Mouse (Mus musculus) hindlimb bud, embryonic 11.5 days (tissue): ENCODE measurements around the gene Zfp704.

Experiments used
- DNase-seq: peaks from one replicate; pipeline ENCODE4 v3.0.0-alpha.2; 2012; ENCODE audit warnings: low read depth, low spot score; ENCODE audit errors: extremely low spot score

Gene Zfp704

DNA sequence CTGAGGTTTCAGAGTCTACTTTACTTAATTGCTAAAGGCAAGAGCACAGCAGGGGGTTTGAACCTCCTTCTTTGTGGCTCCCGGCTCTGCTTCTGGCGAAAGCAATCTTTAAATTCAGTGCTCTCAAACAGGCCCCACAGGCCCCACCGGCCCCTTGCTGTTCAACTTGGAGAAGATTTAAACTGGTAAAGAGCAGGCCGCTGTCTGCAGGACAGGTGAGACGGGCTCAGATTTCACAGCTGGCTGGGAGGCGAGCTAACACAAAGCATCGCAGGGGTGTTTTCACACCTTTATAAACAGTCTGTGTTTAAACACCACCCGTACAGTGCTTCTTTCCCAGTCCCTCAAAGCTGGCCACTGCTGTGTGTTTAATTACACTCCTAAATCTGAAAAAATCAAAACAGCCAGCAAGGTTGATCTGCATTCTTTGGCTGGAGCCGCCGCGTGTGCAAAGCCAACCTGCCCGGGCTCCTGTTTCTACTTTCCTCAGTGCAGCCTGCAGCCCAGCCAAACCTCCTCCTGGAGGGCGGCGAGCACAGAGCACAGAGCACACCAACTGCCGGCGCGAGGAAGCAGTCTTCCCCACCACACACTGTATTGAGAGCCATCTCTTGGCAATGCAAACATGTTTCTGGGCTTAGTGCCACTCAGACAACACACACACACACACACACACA is 89.7 kb downstream of the Zfp704 start:
- DNase-seq, result no peak

DNA sequence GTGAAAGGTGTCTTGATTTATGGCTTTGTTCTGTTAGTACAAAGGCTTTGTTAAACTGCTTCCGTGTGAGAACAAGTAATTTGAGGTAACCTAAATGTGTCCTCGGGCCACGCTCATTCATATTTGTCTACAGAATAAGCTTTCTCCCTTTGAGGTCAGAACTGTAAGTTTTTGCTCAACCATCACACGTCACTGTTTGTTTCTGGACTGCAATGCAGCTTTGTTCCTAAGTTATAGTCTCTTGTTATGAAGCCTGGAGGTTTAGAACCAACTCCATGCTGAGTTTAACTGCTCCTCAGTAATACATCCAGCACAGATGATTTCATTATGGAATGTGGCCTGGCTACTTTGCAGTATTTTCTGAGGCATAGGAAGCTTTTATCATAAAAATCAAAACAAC is 90.4 kb downstream of the Zfp704 start:
- no peak for DNase-seq

DNA sequence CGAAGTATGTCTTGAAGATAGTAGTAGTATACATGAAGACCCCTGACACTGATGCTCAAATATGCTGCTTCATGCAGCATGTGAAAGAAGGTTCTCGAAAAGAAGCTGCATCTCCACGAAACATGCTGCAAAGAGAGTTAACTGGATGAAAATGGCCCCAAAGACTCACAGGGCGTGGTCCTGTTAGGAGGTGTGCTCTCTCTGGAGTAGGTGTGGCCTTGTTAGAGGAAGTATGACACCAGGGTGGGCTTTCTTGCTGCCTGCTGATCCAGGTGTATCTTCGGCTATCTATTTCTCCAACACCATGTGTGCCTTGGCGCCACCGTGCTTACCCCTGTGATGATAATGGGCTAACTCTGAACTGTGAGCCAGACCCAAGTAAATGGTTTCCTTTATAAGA is 90.9 kb downstream of the Zfp704 start:
- DNase-seq, result no peak

DNA sequence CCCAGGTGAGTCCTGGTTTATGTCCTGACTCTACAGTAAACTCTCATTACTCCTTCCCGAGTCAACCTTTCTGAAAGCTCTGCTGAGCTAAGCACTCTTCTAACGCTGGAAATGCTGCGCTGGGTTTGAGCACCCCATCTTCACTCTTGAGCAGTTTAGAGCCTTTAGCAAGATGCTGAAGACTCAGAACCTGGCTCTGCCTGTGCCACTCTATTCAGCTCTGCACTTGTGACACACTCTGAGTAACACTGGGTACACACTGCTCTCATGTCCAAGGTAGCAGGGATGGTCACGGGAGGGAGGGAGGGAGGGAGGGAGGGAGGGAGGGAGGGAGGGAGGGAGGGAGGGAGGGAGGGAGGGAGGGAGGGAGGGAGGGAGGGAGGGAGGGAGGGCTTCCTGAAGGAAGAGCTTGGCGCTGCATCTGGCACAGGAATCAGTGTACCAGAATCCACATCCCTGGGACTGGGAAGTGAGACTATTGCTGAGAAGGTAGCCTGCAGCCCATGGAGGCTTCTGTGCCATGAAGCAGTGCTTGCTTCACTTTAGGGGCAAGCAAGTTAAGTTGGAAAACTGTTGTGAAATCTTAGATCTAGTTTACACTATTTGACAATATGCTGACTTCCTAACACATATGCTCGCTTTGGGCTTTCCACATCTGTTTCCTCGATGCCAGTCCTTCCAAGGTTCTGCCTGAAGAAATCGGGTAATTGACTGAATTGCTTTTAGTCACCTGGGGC is 93.6 kb downstream of the Zfp704 start:
- no peak for DNase-seq

DNA sequence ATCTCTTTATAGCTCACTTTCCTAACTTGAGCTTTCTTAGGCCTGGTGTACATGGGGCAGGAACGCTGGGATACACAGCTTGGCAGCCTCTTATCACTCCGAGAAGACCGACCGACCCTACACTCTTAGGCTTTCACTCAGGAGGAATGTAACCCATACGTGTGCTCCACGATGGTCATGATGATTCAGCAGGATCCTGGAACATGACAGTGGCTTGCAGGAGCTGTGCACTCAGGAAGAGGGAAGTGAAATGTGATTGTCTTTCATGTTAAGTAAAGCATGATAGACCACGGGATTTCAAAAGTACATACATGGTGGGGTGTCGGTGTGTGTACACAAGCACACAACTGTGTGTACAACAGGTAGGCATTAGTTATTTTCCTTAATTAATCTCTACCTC is 94.4 kb downstream of the Zfp704 start:
- no peak for DNase-seq

DNA sequence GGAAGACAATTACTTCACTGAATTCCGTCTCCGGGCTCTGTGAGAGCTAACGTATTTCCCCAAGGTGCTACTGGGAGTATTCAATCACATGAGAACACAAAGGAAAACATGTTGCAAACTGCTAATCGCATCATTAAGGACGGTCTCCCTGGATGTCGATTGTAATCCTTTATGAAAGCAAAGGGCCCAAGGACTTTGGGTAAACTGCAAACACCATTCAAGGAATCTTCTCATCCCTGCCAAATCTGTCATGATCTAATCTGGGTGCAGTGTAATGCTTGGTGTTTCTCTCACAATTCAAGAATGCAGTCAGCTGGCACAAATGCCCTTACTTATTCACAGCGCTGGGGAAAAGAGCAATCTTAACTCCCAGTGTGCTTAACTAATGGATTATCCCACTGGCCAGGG is 96.2 kb downstream of the Zfp704 start:
- no peak for DNase-seq

DNA sequence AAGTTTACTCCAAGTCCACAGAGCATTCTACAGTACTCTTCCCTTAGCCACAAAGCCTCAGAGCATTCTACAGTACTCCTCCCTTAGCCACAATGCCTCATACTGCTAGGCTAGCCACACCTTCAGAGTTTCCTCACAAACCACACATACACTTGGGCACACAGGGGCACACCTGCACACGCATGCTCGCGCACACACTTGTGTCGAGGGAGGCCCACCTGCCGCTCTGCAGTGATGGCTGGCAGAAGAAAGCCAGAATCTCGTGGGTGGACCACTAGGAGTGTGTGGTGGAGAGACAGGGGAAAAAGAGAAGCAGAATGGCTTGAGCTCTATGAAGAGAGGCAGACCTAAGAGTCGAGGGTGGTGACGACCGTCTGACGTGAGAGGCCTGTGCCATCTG is 97.7 kb downstream of the Zfp704 start:
- DNase-seq, result no peak

DNA sequence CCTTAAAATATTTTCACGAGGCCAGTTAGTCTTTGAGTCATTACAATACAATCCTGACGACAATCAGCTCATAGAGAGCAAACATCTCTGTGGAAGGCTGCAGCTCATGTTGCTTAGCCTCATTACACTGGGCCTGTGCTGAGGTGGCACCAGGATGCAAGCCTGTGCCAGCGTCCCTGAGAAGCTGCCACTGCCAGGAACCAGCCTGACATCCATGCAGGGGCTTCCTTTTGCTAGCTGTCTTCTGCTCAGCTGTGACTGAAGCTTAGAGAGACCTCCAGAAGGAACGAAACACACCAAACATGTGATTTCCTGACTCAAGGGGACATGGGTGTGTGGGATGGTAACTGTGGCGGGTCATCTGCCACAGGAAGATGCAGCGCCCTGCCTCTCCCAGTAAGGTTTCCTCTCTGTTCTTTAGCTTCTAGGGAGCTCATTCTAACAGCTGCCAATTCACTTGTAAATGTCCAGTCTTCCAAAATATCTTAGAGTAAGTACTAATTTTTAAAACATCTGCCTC is 104.1 kb downstream of the Zfp704 start:
- no peak for DNase-seq

DNA sequence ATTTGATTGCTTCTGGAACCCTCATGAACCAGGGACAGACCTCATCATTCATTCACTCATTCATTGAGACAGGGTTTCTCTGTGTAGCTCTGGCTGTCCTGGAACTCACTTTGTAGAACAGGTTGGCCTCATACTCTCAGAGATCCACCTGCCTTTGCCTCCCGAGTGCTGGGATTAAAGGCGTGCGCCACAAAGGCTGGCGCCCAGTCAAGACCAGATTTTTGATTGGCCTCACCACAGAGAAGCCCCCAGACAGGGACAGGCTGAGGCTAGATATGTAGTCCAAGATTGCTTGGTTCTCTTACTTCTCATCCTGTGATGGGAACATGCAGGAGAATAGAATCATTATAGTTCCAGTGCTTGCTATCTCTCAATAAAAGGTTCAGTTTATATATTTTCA is 105.5 kb downstream of the Zfp704 start:
- DNase-seq, result no peak

DNA sequence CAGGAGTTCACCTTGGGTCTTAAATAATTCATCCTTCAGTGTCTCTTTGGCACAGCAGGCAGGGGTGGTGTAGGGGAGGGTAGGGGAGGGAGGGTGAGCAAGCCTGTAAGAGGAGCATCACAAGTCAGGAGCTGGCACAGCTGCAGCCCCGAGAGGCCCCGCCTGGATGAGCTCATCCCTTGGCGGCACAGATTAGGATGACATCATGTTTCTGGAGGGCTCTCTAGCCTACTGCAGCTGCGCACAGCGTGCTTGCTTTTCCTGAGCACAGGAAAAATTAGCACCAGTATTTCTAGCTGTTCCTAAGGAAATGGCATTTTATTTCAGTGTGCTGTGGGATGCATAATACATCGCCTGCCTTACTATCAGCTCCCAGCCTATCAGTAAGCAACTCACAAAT is 109.2 kb downstream of the Zfp704 start:
- DNase-seq, result no peak

DNA sequence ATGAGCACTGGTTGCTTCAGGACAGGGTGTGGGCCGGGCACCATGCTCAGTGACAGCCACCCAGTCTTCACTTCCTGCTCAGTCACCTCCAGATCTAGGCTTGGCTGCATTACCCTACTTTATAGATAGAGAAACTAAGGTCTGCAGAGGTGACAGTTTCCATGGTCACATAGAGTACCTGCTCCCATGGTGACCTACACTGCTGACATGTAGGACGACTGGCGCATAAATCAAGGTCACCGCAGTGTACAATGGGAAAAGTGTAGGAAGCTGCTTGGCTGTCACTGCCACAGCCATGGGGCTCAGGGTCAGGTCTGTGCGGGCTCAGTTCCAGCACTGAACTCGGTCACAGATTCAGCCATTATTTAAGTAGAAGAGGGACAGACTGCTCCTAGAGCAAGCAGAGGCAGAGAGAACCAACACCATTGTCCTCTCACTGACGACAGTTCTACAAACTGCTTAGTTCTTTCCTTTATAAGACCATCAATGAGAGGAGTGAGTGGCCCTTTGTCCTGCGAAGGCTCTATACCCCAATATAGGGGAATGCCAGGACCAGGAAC is 109.8 kb downstream of the Zfp704 start:
- DNase-seq, result no peak

DNA sequence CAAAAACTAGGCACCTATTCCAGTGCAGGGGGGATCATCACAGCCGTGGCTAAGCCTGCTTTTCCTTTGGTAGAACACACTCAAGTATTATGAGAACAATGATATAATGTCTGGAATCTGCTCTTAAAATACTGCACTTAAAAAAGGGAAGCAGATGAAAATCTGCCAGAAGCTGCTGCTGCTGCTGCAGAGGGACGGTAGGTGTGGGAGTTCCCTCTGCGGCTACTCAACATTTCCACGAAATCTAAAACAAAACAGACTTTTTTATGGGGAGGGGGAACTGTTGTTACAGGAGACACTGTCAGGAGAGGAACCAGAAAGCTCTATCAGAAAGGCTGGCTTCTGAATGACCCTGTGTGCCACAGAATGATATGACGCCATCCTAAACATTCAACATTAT is 110.4 kb downstream of the Zfp704 start:
- DNase-seq, result no peak

DNA sequence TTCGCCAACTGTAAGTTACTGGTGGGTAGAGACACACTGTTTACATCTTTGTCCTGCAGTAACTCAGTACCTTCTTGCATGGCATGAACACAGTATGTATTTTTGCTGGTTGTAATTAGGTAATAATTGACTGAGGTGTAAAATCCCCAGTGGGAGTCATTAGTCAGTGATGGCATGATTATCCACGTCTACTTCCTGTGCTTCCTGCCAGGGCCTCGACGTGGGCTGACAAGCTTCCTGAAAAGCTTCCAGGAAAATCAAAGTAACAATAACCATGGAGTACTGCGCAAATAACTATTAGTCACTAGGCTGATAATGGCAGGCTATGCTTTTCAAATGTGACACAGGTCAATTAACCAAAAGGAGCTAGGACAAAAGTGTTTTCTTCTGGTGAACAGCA is 112.6 kb downstream of the Zfp704 start:
- no peak for DNase-seq

DNA sequence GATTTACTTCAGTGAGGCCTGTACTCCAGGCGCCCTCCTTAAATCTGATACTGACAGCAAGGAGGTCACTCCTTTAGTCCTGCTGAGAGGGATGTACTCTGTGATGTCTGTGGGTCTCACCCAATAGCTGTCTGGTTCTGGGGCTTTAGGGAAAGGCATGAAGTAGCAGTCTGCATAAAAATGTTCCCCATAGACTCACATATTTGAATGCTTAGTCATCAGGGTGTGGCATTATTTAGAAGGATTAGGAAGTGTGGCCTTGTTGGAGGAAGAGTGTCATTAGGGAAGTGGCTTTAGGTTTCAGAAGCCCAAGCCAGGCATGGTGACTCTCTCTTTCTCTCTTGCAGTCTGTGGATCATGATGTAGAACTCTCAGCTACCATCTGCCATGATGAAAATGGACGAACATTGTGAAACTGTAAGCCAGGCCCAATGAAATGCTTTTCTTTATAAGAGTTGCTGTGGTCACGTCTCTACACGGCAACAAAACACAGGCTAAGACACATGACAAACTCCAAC is 118.1 kb downstream of the Zfp704 start:
- no peak for DNase-seq

DNA sequence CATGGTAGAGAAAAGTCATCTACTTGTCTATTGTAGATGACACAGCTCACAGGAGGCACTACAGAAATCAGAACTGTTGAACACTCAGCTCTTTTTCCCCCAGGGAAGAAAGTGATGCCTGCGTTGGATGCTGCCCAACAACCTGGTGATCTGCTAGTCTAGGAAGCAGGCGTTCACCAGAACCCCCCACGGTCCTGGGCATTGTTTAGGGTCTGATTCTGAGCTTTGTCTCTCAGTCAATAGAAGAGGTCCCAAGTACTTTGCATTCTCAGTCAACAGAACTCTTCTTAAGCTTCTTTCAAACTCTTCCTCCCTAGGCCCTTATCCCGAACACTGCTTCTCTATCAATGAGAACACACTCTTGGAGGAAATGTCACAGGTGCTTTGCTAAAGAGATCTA is 122.2 kb downstream of the Zfp704 start:
- DNase-seq, result no peak

DNA sequence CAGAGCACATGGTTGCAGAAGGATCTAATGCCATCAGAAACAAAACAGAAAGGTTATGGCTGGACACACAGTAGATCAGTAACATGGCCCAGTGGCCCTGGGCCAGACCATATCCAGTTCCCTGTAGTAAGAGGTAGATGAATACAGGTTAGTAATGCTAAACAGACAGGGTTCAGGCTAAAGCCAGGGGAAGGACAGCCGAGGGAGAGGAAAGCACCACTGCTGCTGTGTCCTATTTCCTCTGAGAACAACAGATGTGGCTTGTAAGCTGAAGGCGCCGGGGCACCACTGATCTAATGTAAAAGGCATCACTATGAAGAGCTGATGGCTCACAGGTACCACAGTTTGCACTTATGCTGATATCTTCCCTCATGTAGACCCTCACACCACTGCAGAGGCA is 124.4 kb downstream of the Zfp704 start:
- no peak for DNase-seq

DNA sequence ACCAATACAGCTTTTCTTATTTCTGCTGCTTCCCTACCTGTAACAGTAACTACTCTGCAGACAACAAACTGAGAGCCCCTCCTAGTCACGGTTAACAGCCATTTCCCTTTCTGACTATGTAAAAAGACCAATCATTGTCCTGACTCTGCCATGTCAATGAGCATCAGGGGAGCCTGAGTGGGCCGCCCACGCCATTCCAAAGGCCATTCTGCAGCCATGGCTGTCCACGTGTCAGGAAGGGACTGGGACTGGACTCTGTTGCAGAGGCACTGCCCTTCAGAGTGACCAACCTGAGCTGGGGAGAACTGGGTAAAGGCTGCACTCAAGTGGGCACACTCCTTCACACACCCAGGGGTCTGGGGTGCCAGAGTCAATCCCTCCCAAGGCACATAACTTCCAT is 127.9 kb downstream of the Zfp704 start:
- no peak for DNase-seq

DNA sequence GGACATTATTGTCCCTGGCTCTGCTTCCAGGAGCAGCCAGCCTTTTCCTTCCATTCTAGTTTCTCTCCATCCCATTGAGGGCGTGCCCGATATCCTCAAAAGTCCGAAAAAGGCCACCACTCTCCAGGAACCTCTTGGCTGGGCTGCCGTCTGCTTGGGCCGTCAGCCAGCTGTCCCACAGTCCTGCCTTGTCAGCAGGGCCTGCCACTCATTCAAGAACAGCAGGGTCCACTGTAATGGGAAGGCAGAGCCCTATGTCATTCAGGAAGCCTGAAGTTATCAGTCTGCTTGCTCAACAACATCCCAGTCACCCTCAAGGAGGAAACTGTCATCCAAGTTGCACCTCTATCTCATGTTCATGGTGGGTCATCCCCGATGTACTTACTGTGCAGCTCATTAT is 128.5 kb downstream of the Zfp704 start:
- DNase-seq, result no peak

DNA sequence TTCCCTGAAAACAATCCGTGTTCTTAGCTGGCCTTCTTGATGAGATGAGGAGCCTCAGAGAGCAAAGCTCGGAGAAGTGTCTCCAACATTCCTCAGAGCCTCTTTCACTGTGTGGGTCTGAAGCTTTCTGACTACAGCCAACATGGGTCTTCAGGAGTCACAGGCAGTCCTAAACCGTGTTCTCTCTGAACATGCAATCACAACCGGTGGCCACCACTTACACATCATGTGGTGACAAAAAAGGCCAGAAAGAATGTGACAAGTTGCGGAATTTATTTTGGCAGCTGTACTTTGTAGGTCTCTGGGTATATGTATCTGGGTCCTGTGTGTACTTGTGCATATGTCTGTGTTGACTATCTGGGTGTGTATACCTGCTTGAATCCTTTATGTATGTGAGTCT is 128.9 kb downstream of the Zfp704 start:
- no peak for DNase-seq

DNA sequence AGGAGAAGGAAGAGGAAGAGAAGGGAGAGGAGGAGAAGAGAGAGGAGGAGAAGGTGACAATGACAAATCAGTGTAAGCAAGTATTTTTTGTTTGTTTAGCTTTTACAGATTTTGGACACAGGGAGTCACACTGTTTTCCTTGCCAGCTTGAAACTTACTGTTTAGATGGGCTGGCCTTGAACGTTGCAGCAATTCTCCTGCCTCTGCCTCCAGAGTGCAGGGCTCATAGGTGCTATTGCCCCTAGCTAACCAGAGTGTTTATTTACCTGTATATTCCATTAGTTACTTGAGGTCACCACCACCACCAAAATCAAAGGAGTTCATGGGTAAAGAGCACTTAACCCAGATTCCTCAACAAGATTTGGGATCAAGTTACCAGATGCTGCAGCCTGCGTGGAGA is 132.5 kb downstream of the Zfp704 start:
- DNase-seq, result no peak

DNA sequence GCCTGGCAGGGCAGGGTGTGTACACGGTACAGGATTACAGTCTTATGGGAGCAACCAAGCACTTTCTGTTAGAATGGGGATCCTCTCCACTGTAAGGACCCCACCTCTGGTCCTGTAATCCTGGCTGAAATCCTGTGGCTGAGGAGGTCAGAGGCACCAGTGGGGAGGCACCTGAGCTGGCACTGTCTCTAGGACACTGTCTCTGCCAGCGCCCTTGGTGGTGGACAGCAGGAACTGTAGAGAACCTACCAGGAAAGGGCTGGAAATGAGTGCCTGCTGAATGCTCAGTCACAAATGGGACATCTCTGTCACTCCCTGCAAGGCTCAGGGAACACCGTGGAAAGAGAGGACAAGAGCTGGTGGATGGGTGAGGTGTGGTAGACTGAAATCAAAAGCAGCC is 133.5 kb downstream of the Zfp704 start:
- DNase-seq, result no peak

DNA sequence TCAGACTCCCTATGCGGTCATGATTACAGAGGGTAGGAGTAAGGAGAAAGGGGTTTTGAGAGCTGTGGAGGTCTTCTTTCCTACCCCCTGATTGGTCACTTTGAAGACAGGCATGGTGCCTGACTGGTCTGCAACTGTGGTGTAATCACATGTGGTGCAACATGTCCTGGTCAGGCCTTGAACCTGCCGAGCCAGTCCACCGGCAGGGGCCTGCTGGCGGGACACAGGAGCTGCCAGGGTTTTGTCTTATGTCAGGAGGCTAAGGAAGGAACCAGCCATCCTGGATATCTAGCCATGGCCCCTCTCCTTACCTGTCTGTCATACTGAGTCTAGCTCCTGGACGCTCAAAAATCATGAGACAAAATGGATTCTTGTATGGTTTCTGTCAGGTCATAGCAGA is 134.4 kb downstream of the Zfp704 start:
- DNase-seq, result no peak
